Comparison of ENCODE assay signal across 17 mouse cellular contexts in the genomic region with DNA sequence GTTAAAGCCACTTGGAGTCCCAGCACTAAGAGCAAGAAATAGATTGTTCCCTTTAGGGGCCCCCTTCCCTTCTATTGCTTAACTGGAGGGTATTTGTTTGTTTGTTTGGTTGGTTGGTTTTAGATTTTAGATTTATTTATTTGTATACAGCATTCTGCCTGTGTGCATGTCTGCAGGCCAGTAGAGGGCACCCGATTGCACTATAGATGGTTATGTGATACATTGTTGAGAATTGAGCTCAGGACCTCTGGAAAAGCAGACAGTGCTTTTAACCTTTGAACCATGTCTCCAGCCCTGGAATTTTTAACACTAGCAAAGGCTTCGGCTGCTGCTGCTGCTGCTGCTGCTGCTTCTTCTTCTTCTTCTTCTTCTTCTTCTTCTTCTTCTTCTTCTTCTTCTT. TPM values are rescaled to one million over a fixed set of nuclear protein-coding genes. Genes with fewer than 3 reads are reported as not detected.
A peak's percentile ranks its signal among the peaks of the same experiment; 100 is the strongest.
DNase-seq lines count a peak whose midpoint lies in the region; ATAC-seq and TF ChIP-seq lines count a peak whose summit lies in the region.
"Had no signal": no experiment of that assay in that cellular context is flagged by ENCODE, and none has a peak within 500 bp of the region (broad histone marks: within the 10 kb centered on the region; RNA-seq: fewer than 3 reads in every experiment).

No protein-coding gene starts in this region.

- peak; percentile 50 for TF ChIP-seq CTCF in hindbrain, postnatal 0 days (IDR thresholded peaks at IDR 0.05; ENCODE audit: low read depth)
- TF ChIP-seq CTCF in embryonic fibroblast, embryonic 13.5 days (IDR thresholded peaks at IDR 0.05; ENCODE audit: borderline replicate concordance, insufficient read depth, low read length) = 0 out of 2 replicates have a peak, but pooled peaks have one; percentile 25

- H3K9ac ChIP-seq in hindbrain, postnatal 0 days (replicated peaks; ENCODE audit: low read length) = no peak overlapping the region
- H3K9ac ChIP-seq in hindbrain, embryonic 13.5 days = no peak overlapping the region
- H3K9ac ChIP-seq: embryonic facial prominence, embryonic 13.5 days; liver, embryonic 12.5 days had no signal

- no peaks in the 10 kb centered on the region for H3K9me3 ChIP-seq in hindbrain, postnatal 0 days (ENCODE audit: low read length)
- no peaks in the 10 kb centered on the region for H3K9me3 ChIP-seq in hindbrain, embryonic 13.5 days
- H3K9me3 ChIP-seq: embryonic facial prominence, embryonic 13.5 days; liver, embryonic 12.5 days had no signal

- no peak for TF ChIP-seq POLR2A in embryonic fibroblast, embryonic 13.5 days (IDR thresholded peaks at IDR 0.05; ENCODE audit: low read depth, low read length)

- H3K27ac ChIP-seq in hindbrain, postnatal 0 days = no peak overlapping the region
- no peak overlapping the region for H3K27ac ChIP-seq in hindbrain, embryonic 13.5 days
- no peak overlapping the region for H3K27ac ChIP-seq in embryonic fibroblast, embryonic 13.5 days (ENCODE audit: insufficient read depth, low read length)
- H3K27ac ChIP-seq: embryonic facial prominence, embryonic 13.5 days; liver, embryonic 12.5 days had no signal

- no peaks in the 10 kb centered on the region; the same call in 1 of the 2 replicates for H3K27me3 ChIP-seq in hindbrain, postnatal 0 days (ENCODE audit: insufficient read depth, low read length)
- no peaks in the 10 kb centered on the region for H3K27me3 ChIP-seq in hindbrain, embryonic 13.5 days
- H3K27me3 ChIP-seq: embryonic facial prominence, embryonic 13.5 days; liver, embryonic 12.5 days had no signal

- H3K4me3 ChIP-seq in hindbrain, postnatal 0 days (ENCODE audit: low read length) = no peak overlapping the region
- H3K4me3 ChIP-seq in hindbrain, embryonic 13.5 days = no peak overlapping the region
- H3K4me3 ChIP-seq in embryonic fibroblast, embryonic 13.5 days (ENCODE audit: insufficient read depth, low read length) = no peak overlapping the region
- H3K4me3 ChIP-seq: embryonic facial prominence, embryonic 13.5 days; liver, embryonic 12.5 days had no signal

- ATAC-seq in hindbrain, postnatal 0 days = no peak
- no peak for ATAC-seq in hindbrain, embryonic 13.5 days (ENCODE audit: low FRiP score)
- ATAC-seq: liver, embryonic 12.5 days had no signal

- 54% methylated on average over 2 of the region's 2 CpGs for WGBS in hindbrain, postnatal 0 days
- WGBS in hindbrain, embryonic 13.5 days = 56% methylated on average over 2 of the region's 2 CpGs

- no peaks in the 10 kb centered on the region for H3K4me1 ChIP-seq in hindbrain, postnatal 0 days (ENCODE audit: insufficient read depth, low read length)
- H3K4me1 ChIP-seq in hindbrain, embryonic 13.5 days (replicated peaks) = no peaks in the 10 kb centered on the region
- no peaks in the 10 kb centered on the region for H3K4me1 ChIP-seq in embryonic fibroblast, embryonic 13.5 days (ENCODE audit: control insufficient read depth, insufficient read depth, low read length)
- H3K4me1 ChIP-seq: embryonic facial prominence, embryonic 13.5 days; liver, embryonic 12.5 days had no signal

- DNase-seq in hindbrain, postnatal 0 days (ENCODE audit: low spot score) = peak; percentile 36
- peak; percentile 16 for DNase-seq in retina, embryonic 14.5 days (ENCODE audit: low spot score)
- DNase-seq in retina, postnatal 1 day = no peak
- DNase-seq in MN1 (ENCODE audit: low spot score) = no peak
- DNase-seq in right cerebral cortex, adult 2 months (ENCODE audit: low spot score in 2 of 2) = no peak
- no peak for DNase-seq in heart, adult 9 months (ENCODE audit: low spot score in 2 of 2)
- DNase-seq: adrenal gland, adult 2 months; cerebellum, adult 11-12 months; thymus, postnatal 14 days had no signal

- no peak overlapping the region for H3K4me2 ChIP-seq in hindbrain, postnatal 0 days (ENCODE audit: low read depth, low read length)
- H3K4me2 ChIP-seq in hindbrain, embryonic 13.5 days = no peak overlapping the region
- H3K4me2 ChIP-seq: embryonic facial prominence, embryonic 13.5 days; liver, embryonic 12.5 days had no signal

- no peaks in the 10 kb centered on the region for H3K36me3 ChIP-seq in hindbrain, postnatal 0 days (ENCODE audit: insufficient read depth, low read length)
- no peaks in the 10 kb centered on the region for H3K36me3 ChIP-seq in hindbrain, embryonic 13.5 days
- H3K36me3 ChIP-seq: embryonic facial prominence, embryonic 13.5 days; liver, embryonic 12.5 days had no signal

RNA-seq across cellular contexts. Expression of gene Lelp1, which starts 4.9 kb away (rescaled TPM):
- total RNA-seq in hindbrain, postnatal 0 days (2014; rRNA removed) = not detected in 2 replicates
- polyA plus RNA-seq in hindbrain, postnatal 0 days (2015; fragmentation: Nextera tagmentation; extraction: Ambion mirVana) = not detected in 2 replicates
- not detected in 2 replicates for polyA plus RNA-seq in hindbrain, embryonic 13.5 days (2015; fragmentation: Nextera tagmentation; extraction: Ambion mirVana)
- not detected in 2 replicates for polyA plus RNA-seq in embryonic fibroblast, embryonic 13.5 days (2011; ENCODE audit: insufficient read length, low read depth, missing spikeins)
- total RNA-seq: adrenal gland, adult 2 months; heart, adult 8-10 months; layer of hippocampus, postnatal 25 days had no signal
- polyA plus RNA-seq: adrenal gland, adult 2 months; embryonic facial prominence, embryonic 13.5 days; frontal cortex, adult 2 months; hindbrain, embryonic 11.5 days; liver, embryonic 12.5 days had no signal

RNA-seq across cellular contexts. Expression of gene Prr9, which starts 23.7 kb away (rescaled TPM):
- total RNA-seq in hindbrain, postnatal 0 days (2014; rRNA removed) = 0.21 TPM in 1 of 2 replicates, not detected in the other
- polyA plus RNA-seq in hindbrain, postnatal 0 days (2015; fragmentation: Nextera tagmentation; extraction: Ambion mirVana) = not detected in 2 replicates
- not detected in 2 replicates for polyA plus RNA-seq in hindbrain, embryonic 13.5 days (2015; fragmentation: Nextera tagmentation; extraction: Ambion mirVana)
- polyA plus RNA-seq in embryonic fibroblast, embryonic 13.5 days (2011; ENCODE audit: insufficient read length, low read depth, missing spikeins) = 0.42 TPM in 1 of 2 replicates, not detected in the other
- total RNA-seq: adrenal gland, adult 2 months; heart, adult 8-10 months; layer of hippocampus, postnatal 25 days had no signal
- polyA plus RNA-seq: adrenal gland, adult 2 months; embryonic facial prominence, embryonic 13.5 days; frontal cortex, adult 2 months; hindbrain, embryonic 11.5 days; liver, embryonic 12.5 days had no signal

Comparison
In these comparisons a context has a peak if more than half of its experiments do, and no peak if none do; other contexts are left out.
1. DNase-seq: peak in hindbrain, postnatal 0 days (single experiment) and retina, embryonic 14.5 days (single experiment); none in retina, postnatal 1 day (single experiment), MN1 (single experiment), right cerebral cortex, adult 2 months (0 of 2) and heart, adult 9 months (0 of 2).